Mouse (Mus musculus): ENCODE results near the gene Ern1.
"Not testable (repeated sequence)": the region's sequence is repeated elsewhere in the genome, so short reads cannot be mapped to it uniquely, and the experiment has no call there.

Gene Ern1

GRCm38 (mm10) chr11:106480530-106480885 lies 7.1 kb downstream of the Ern1 start:
- DNase-seq = no peak

GRCm38 (mm10) chr11:106479619-106480529 lies 7.8 kb downstream of the Ern1 start:
- DNase-seq = no peak

- no peak for DNase-seq
These were observed 8.9 kb downstream of the Ern1 start for GRCm38 (mm10) chr11:106478745-106479144.

GRCm38 (mm10) chr11:106477505-106478160 lies 10.0 kb downstream of the Ern1 start:
- DNase-seq = no peak

GRCm38 (mm10) chr11:106475309-106475708 lies 12.3 kb downstream of the Ern1 start:
- DNase-seq = no peak

GRCm38 (mm10) chr11:106471629-106472028 lies 16.0 kb downstream of the Ern1 start:
- DNase-seq = no peak

GRCm38 (mm10) chr11:106468509-106468908 lies 19.1 kb downstream of the Ern1 start:
- no peak for DNase-seq

- no peak for DNase-seq
These were observed 21.7 kb downstream of the Ern1 start for GRCm38 (mm10) chr11:106465932-106466331.

GRCm38 (mm10) chr11:106465545-106465903 lies 22.1 kb downstream of the Ern1 start:
- DNase-seq = no peak

GRCm38 (mm10) chr11:106464681-106465544 lies 22.7 kb downstream of the Ern1 start:
- no peak for DNase-seq

GRCm38 (mm10) chr11:106463845-106464244 lies 23.8 kb downstream of the Ern1 start:
- DNase-seq = peak in 1 of 2 experiments; percentile 8

- no peak for DNase-seq
These were observed 25.3 kb downstream of the Ern1 start for GRCm38 (mm10) chr11:106462309-106462708.

- no peak for DNase-seq
These were observed 26.3 kb downstream of the Ern1 start for GRCm38 (mm10) chr11:106461145-106461932.

GRCm38 (mm10) chr11:106460671-106461070 lies 27.0 kb downstream of the Ern1 start:
- DNase-seq = no peak

GRCm38 (mm10) chr11:106458540-106458939 lies 29.1 kb downstream of the Ern1 start:
- no peak for DNase-seq

GRCm38 (mm10) chr11:106443646-106444045 lies 44.0 kb downstream of the Ern1 start:
- no peak for DNase-seq

GRCm38 (mm10) chr11:106442564-106442963 lies 45.1 kb downstream of the Ern1 start:
- DNase-seq = not testable (repeated sequence)

- DNase-seq = no peak
These were observed 47.3 kb downstream of the Ern1 start for GRCm38 (mm10) chr11:106440318-106440717.

GRCm38 (mm10) chr11:106439355-106439754 lies 48.3 kb downstream of the Ern1 start:
- no peak for DNase-seq

- peak; percentile 6 to 13 for DNase-seq
These were observed 49.0 kb downstream of the Ern1 start for GRCm38 (mm10) chr11:106438524-106439177.

GRCm38 (mm10) chr11:106437543-106437942 lies 50.1 kb downstream of the Ern1 start:
- no peak for DNase-seq

- no peak for DNase-seq
These were observed 50.6 kb downstream of the Ern1 start for GRCm38 (mm10) chr11:106437039-106437438.

All from cerebellum, postnatal 10 days (tissue).